Mouse (Mus musculus) monocyte, adult 59 days (primary cell): ENCODE results near the gene Btbd35f21. TPM values are rescaled to one million over a fixed set of nuclear protein-coding genes. Genes with fewer than 3 reads are reported as not detected.

Source experiments
- total RNA-seq, 2 experiments: library from RNA; stranded (reverse); gene quantifications; one replicate each; pipeline ENCODE4 v1.2.4; 2023

Btbd35f21 gene
- not detected for total RNA-seq

DNA sequence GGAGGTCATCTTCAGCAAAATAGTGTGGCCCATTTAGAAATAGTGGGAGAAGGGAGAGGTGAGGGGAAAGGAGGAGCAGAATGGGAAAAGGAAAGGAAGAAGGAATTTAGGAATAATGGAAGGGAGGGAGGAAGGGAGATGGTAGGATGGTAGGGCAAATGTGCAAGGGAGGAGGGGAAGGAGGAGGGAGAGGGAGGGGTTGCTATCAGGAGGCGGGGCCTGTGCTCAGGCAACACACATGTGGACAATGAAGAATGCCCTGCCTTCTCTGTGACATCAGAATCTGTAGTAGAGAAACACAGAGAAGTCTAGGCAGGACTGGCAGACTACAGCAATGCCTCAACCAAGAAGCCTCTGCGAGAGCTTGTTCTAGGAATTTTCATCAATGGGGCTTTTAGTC, at the start of gene Btbd35f21:
Gene Btbd35f21 (plus strand): TSS at position 301 of the 400 bp plus-strand sequence.

Other genes starting within 250 kb of the Btbd35f21 start
- gene Btbd35f1, start 166.1 kb upstream of the Btbd35f21 start, total RNA-seq, result not detected
- not detected for gene Gm5926, start 75.4 kb upstream of the Btbd35f21 start, total RNA-seq
- gene Btbd35f30, start 168.5 kb downstream of the Btbd35f21 start, total RNA-seq, result not detected
- gene Gm21789, start 215.7 kb downstream of the Btbd35f21 start, total RNA-seq, result not detected
- gene Btbd35f5, start 247.8 kb downstream of the Btbd35f21 start, total RNA-seq, result not detected